ENCODE assay signal across 7 mouse cellular contexts in genomic region chr4:116807197-116808129, GRCm38 (mm10). TPM values are rescaled to one million over a fixed set of nuclear protein-coding genes. Genes with fewer than 3 reads are reported as not detected.
DNase-seq lines count a peak whose midpoint lies in the region; ATAC-seq and TF ChIP-seq lines count a peak whose summit lies in the region.

TSS of gene Toe1 (minus strand) at chr4:116807640.
TSS of gene Mutyh (plus strand) at chr4:116807723.

- peak within 1 kb of the TSS; percentile 80 for H3K27ac ChIP-seq in intestine, postnatal 0 days (ENCODE audit: low read depth, low read length)
- H3K27ac ChIP-seq in midbrain, embryonic 12.5 days (replicated peaks): peak within 1 kb of the TSS; percentile 84
- H3K27ac ChIP-seq in small intestine, adult 2 months (ENCODE audit: insufficient read depth, low read depth, low read length): peak within 1 kb of the TSS; percentile 83

- peak; percentile 28; the same call in 1 of the 2 replicates for TF ChIP-seq CTCF in intestine, postnatal 0 days (IDR thresholded peaks at IDR 0.05; ENCODE audit: low read depth)
- no peak for TF ChIP-seq CTCF in small intestine, adult 2 months (IDR thresholded peaks at IDR 0.05; ENCODE audit: extremely low read depth, insufficient read length, insufficient replicate concordance, low read depth, low read length)

- under 1% methylated on average over 58 of the region's 58 CpGs for WGBS in intestine, postnatal 0 days
- under 1% methylated on average over 58 of the region's 58 CpGs for WGBS in midbrain, embryonic 12.5 days
- WGBS in small intestine, adult 2 months: 1% methylated on average over 58 of the region's 58 CpGs

- TF ChIP-seq POLR2A in small intestine, adult 2 months (IDR thresholded peaks at IDR 0.05; ENCODE audit: low read depth, low read length): peak; percentile 44; the same call in 1 of the 2 replicates

- H3K9me3 ChIP-seq in intestine, postnatal 0 days (ENCODE audit: control insufficient read depth): no peaks in the 10 kb centered on the region
- H3K9me3 ChIP-seq in midbrain, embryonic 12.5 days: no peaks in the 10 kb centered on the region

- H3K4me1 ChIP-seq in intestine, postnatal 0 days (replicated peaks; ENCODE audit: control insufficient read depth, insufficient read depth, low read length): 0 out of 2 replicates have a peak, but pooled peaks cover 6% of the 10 kb centered on the region
- H3K4me1 ChIP-seq in midbrain, embryonic 12.5 days: peaks cover 10% of the 10 kb centered on the region
- peaks cover 3% of the 10 kb centered on the region; the same call in 1 of the 2 replicates for H3K4me1 ChIP-seq in small intestine, adult 2 months (ENCODE audit: control insufficient read depth, insufficient read depth, insufficient read length, low read length)

- peak within 1 kb of the TSS; percentile 70 for H3K9ac ChIP-seq in intestine, postnatal 0 days (ENCODE audit: low read depth, low read length)
- H3K9ac ChIP-seq in midbrain, embryonic 12.5 days (replicated peaks): peak within 1 kb of the TSS; percentile 65

- H3K4me2 ChIP-seq in intestine, postnatal 0 days (replicated peaks; ENCODE audit: low read depth): peak within 1 kb of the TSS; percentile 69
- peak within 1 kb of the TSS; percentile 77 for H3K4me2 ChIP-seq in midbrain, embryonic 12.5 days (replicated peaks)

- intact Hi-C loops in left cerebral cortex, postnatal 4 days (cut with DNase I): no loop called here

- H3K36me3 ChIP-seq in intestine, postnatal 0 days (ENCODE audit: control insufficient read depth, insufficient read depth): peaks cover 29% of the 10 kb centered on the region
- peaks cover 33% of the 10 kb centered on the region for H3K36me3 ChIP-seq in midbrain, embryonic 12.5 days
- H3K36me3 ChIP-seq in small intestine, adult 2 months (ENCODE audit: control insufficient read depth, insufficient read depth, low read length): peaks cover 33% of the 10 kb centered on the region

- ATAC-seq in intestine, postnatal 0 days: peak; percentile 98
- ATAC-seq in midbrain, embryonic 12.5 days (ENCODE audit: low FRiP score, low read depth): peak; percentile 98

- no peaks in the 10 kb centered on the region for H3K27me3 ChIP-seq in intestine, postnatal 0 days (replicated peaks; ENCODE audit: control insufficient read depth, insufficient read depth, low read length)
- no peaks in the 10 kb centered on the region for H3K27me3 ChIP-seq in midbrain, embryonic 12.5 days
- no peaks in the 10 kb centered on the region for H3K27me3 ChIP-seq in small intestine, adult 2 months (ENCODE audit: control insufficient read depth, insufficient read depth, low read length)

- peak within 1 kb of the TSS; percentile 71 for H3K4me3 ChIP-seq in intestine, postnatal 0 days (ENCODE audit: low read depth, low read length)
- H3K4me3 ChIP-seq in midbrain, embryonic 12.5 days: peak within 1 kb of the TSS; percentile 61
- peak within 1 kb of the TSS; percentile 88 for H3K4me3 ChIP-seq in small intestine, adult 2 months (ENCODE audit: low read depth, low read length)

- DNase-seq in adrenal gland, adult 8-10 months: peak; percentile 95
- peak; percentile 97 for DNase-seq in embryo, embryonic 9.5 days (ENCODE audit: extremely low spot score)
- no peak for DNase-seq in gonadal fat pad, adult 2 months (ENCODE audit: low read depth)
- DNase-seq in left cerebral cortex, postnatal 4 days: peak; percentile 98

RNA-seq across cellular contexts. Expression of gene Toe1, which starts in this region (rescaled TPM):
- 10 to 100 TPM; 22.0 to 25.3 (median 22.4) TPM for total RNA-seq in adrenal gland, adult 8-10 months (2022)
- 61.8 and 66.3 TPM in 2 replicates for polyA plus RNA-seq in gonadal fat pad, adult 2 months (2012; rRNA removed)
- polyA plus RNA-seq in intestine, postnatal 0 days (2015; fragmentation: Nextera tagmentation; extraction: Ambion mirVana): 13.3 and 14.7 TPM in 2 replicates
- 10 to 100 TPM; 18.1 to 18.9 TPM for total RNA-seq in left cerebral cortex, postnatal 4 days (2021)
- 29.5 and 33.5 TPM in 2 replicates for polyA plus RNA-seq in midbrain, embryonic 12.5 days (2016; fragmentation: Nextera tagmentation; extraction: Ambion mirVana)
- polyA plus RNA-seq in small intestine, adult 2 months (2012; rRNA removed): 8.5 and 11.6 TPM in 2 replicates

RNA-seq across cellular contexts. Expression of gene Mutyh, which starts in this region (rescaled TPM):
- 10 to 100 TPM in 1 of 4 experiments, 1 to 10 TPM in 3; 3.5 to 15.4 (median 6.8) TPM for total RNA-seq in adrenal gland, adult 8-10 months (2022)
- 9.9 and 16.2 TPM in 2 replicates for polyA plus RNA-seq in gonadal fat pad, adult 2 months (2012; rRNA removed)
- polyA plus RNA-seq in intestine, postnatal 0 days (2015; fragmentation: Nextera tagmentation; extraction: Ambion mirVana): 2.6 and 2.9 TPM in 2 replicates
- total RNA-seq in left cerebral cortex, postnatal 4 days (2021): 1 to 10 TPM; 3.8 to 3.9 TPM
- 14.9 and 17.3 TPM in 2 replicates for polyA plus RNA-seq in midbrain, embryonic 12.5 days (2016; fragmentation: Nextera tagmentation; extraction: Ambion mirVana)
- polyA plus RNA-seq in small intestine, adult 2 months (2012; rRNA removed): 2.2 and 3.4 TPM in 2 replicates
